Mouse (Mus musculus) cerebellum, adult 2 months (tissue): ENCODE measurements around the gene Eya2.

ENCODE experiments used
- CTCF ChIP-seq: fragments of 200-500 bp; IDR thresholded peaks from 2 replicates; pipeline ENCODE4 v1.5.1; 2011; ENCODE audit warnings: low read depth, mild to moderate bottlenecking, control low read depth, low read length, moderate library complexity, borderline replicate concordance; ENCODE audit not compliant: insufficient read depth
- POLR2A ChIP-seq: fragments of 200-500 bp; IDR thresholded peaks from 2 replicates; pipeline ENCODE4 v1.6.1; 2011; ENCODE audit warnings: low read length, control low read depth, borderline replicate concordance; ENCODE audit not compliant: insufficient read depth

GRCm38 (mm10) chr2:165769375-165769948 lies 174.6 kb downstream of the Eya2 start:
- TF ChIP-seq CTCF (no peak), POLR2A (no peak)
